Mouse (Mus musculus) lung, postnatal 0 days (tissue): ENCODE data around the gene Plppr5.

Experiments used
- CTCF ChIP-seq: IDR thresholded peaks from 2 replicates; pipeline ENCODE4 v1.5.1; 2016; ENCODE audit warnings: antibody characterized with exemption, mild to moderate bottlenecking
- EP300 ChIP-seq: IDR thresholded peaks from 2 replicates; pipeline ENCODE4 v1.6.1; 2016; ENCODE audit warnings: antibody characterized with exemption, mild to moderate bottlenecking, control low read depth

GRCm38 (mm10) chr3:117729121-117730072 is 154.8 kb downstream of the Plppr5 start:
- no peak for TF ChIP-seq CTCF
- no peak for TF ChIP-seq EP300
